Mouse (Mus musculus) C2C12 (cell line): ENCODE results near the gene Acoxl. TPM values are rescaled to one million over a fixed set of nuclear protein-coding genes. Genes with fewer than 3 reads are reported as not detected.
A peak's percentile ranks its signal among the peaks of the same experiment; 100 is the strongest.

ENCODE experiments used
- H3K27me3 ChIP-seq: one replicate; pipeline ENCODE4 v1.6.1; 2011; ENCODE audit not compliant: control insufficient read depth, insufficient read depth, insufficient read length
- H3K36me3 ChIP-seq: one replicate; pipeline ENCODE4 v1.6.1; 2011; ENCODE audit not compliant: control insufficient read depth, insufficient read depth
- H3K4me3 ChIP-seq: one replicate; pipeline ENCODE4 v1.5.1; 2011; ENCODE audit warnings: mild to moderate bottlenecking, control low read depth; ENCODE audit not compliant: poor library complexity, insufficient read depth, severe bottlenecking
- H3K79me2 ChIP-seq: one replicate; pipeline ENCODE4 v1.6.1; 2011; ENCODE audit not compliant: control insufficient read depth, insufficient read depth
- H3K79me3 ChIP-seq: one replicate; pipeline ENCODE4 v1.6.1; 2011; ENCODE audit warnings: low read depth, control low read depth
- H3ac ChIP-seq: one replicate; pipeline ENCODE3; 2011; ENCODE audit warnings: low read depth; ENCODE audit not compliant: control insufficient read depth, insufficient read length
- CEBPB ChIP-seq: IDR thresholded peaks from one replicate; pipeline ENCODE4 v1.6.1; 2011; ENCODE audit warnings: low read depth, mild to moderate bottlenecking, control low read depth, moderate library complexity
- CTCF ChIP-seq: IDR thresholded peaks from one replicate; pipeline ENCODE4 v1.5.1; 2011; ENCODE audit not compliant: control insufficient read depth, insufficient read depth, insufficient read length
- FOSL1 ChIP-seq: IDR thresholded peaks from one replicate; pipeline ENCODE4 v1.8.0; 2011; ENCODE audit warnings: mild to moderate bottlenecking, low read length; ENCODE audit not compliant: poor library complexity, insufficient read depth, severe bottlenecking
- MAX ChIP-seq: IDR thresholded peaks from one replicate; pipeline ENCODE4 v1.6.1; 2011; ENCODE audit warnings: mild to moderate bottlenecking, control low read depth
- MYOD1 ChIP-seq: IDR thresholded peaks from one replicate; pipeline ENCODE4 v1.6.1; 2011; ENCODE audit warnings: low read depth; ENCODE audit not compliant: control insufficient read depth, insufficient read length
- MYOG ChIP-seq: IDR thresholded peaks from one replicate; pipeline ENCODE4 v1.6.1; 2011; ENCODE audit not compliant: control insufficient read depth, insufficient read length; ENCODE audit errors: extremely low read depth
- USF1 ChIP-seq: IDR thresholded peaks from one replicate; pipeline ENCODE4 v1.6.1; 2011; ENCODE audit warnings: low read depth, mild to moderate bottlenecking, control low read depth, moderate library complexity
- polyA plus RNA-seq: library from polyadenylated mRNA; unstranded; fragments of >200 nt; fragmentation: generic; extraction: Trizol; gene quantifications from one replicate; pipeline ENCODE4 v1.2.1, GENCODE M21; 2012; ENCODE audit warnings: missing spikeins

Acoxl gene
- polyA plus RNA-seq, 1 experiment, result not detected

DNA sequence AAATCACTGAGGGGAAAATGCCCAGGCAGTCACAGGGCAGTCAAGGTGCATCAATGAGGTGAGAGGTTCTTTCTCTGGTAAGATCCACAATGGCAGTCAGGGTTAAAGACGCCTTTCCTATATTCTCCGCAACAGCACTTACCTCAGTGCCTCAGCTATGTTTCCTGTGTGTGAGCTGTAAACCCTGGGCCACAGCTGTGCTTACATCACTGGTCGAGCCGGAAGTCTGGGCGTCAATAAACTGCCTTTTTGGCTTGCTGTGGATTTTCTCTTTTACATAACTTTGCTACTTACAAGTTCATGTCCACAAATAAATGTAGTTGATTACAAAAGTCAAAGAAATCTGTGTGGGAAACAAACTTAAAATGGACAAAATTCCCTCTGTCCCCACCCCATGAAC lies 42.4 kb downstream of the Acoxl start:
- Histone ChIP-seq H3K36me3 (no peaks in the 10 kb centered on the region), H3K79me2 (no peaks in the 10 kb centered on the region), H3ac (no peak overlapping the region), H3K4me3 (no peak overlapping the region), H3K79me3 (no peaks in the 10 kb centered on the region), H3K27me3 (peaks cover 21% of the 10 kb centered on the region)
- TF ChIP-seq CEBPB (no peak), FOSL1 (no peak), CTCF (no peak), MYOG (no peak), MAX (no peak), MYOD1 (no peak), USF1 (no peak)

DNA sequence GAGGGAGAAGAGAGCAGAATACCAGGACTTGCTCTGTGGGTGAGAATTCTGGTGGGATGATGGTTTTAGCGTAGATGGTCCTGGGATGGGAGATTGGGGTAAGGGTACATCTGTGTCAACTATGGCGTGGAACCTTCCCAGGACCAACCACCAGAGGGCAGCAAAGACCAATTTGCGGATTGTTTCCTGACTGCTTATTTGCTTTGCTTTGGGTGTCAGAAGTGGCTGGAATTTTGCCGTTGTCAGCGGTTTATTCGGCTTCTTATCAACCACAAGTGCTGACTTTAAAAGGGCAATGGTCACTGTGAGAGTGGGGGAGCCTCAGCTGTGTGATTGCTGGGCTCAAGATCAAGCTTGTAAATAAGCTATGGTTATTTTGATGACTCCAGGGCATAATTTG lies 50.8 kb downstream of the Acoxl start:
- Histone ChIP-seq H3K79me3 (no peaks in the 10 kb centered on the region), H3K36me3 (no peaks in the 10 kb centered on the region), H3K27me3 (peaks cover 36% of the 10 kb centered on the region), H3K79me2 (no peaks in the 10 kb centered on the region), H3ac (no peak overlapping the region), H3K4me3 (no peak overlapping the region)
- TF ChIP-seq MYOG (no peak), CEBPB (no peak), CTCF (peak; percentile 76), MYOD1 (no peak), MAX (no peak)

GRCm38 (mm10) chr2:127889979-127890378 lies 51.3 kb downstream of the Acoxl start:
- Histone ChIP-seq H3K79me2 (no peaks in the 10 kb centered on the region), H3K36me3 (no peaks in the 10 kb centered on the region), H3K27me3 (peaks cover 35% of the 10 kb centered on the region), H3K79me3 (no peaks in the 10 kb centered on the region), H3K4me3 (no peak overlapping the region), H3ac (no peak overlapping the region)
- TF ChIP-seq MAX (no peak), CTCF (no peak), CEBPB (no peak), USF1 (no peak), FOSL1 (no peak), MYOD1 (no peak), MYOG (no peak)

DNA sequence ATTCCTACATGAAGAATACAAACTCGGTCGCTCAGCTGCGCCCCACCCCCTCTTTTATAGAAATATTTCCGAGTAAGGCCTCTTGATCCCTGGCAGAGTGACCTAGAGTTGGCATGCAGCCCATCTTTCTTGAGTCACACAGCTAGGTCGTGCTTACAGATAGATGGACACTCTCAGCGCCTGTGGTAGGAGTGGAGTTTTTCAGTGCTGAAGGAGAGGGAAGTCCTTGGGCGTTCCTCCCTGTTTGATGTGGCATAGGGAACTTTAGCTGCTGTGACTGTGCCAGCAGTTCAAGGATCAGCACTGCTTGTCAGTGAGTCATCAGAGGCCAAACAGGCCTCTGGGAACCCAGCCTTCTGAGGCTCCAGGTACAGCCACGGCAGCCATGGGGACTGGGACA lies 51.9 kb downstream of the Acoxl start:
- Histone ChIP-seq H3K36me3 (no peaks in the 10 kb centered on the region), H3K79me2 (no peaks in the 10 kb centered on the region), H3K79me3 (no peaks in the 10 kb centered on the region), H3K4me3 (no peak overlapping the region), H3ac (no peak overlapping the region), H3K27me3 (peaks cover 30% of the 10 kb centered on the region)
- TF ChIP-seq USF1 (no peak), MAX (no peak), MYOD1 (no peak), CEBPB (no peak), MYOG (no peak), CTCF (no peak), FOSL1 (no peak)

DNA sequence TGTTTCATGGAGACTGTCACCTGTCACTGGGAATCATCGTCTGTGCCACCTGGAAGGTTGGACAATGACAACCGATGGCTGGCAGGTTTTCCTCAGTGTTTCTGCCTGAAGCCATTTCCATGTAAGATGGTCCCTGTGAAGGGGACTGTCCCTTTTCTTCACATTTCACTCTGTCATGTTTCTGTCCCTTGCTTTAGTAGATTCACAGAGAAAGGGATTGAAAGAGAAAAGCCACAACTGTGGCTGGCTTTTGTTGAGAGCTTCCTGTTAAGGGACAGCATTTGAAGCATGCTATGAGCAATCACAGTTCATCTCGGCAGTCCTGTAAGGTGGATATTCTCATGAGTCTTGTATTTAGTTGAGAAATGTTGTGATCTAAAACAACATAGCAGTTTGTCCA lies 52.4 kb downstream of the Acoxl start:
- H3K27me3 ChIP-seq, result peaks cover 25% of the 10 kb centered on the region
- TF ChIP-seq MYOG (no peak), USF1 (no peak), MAX (no peak), CEBPB (no peak), CTCF (no peak), MYOD1 (no peak), FOSL1 (no peak)
- H3K79me3 ChIP-seq, result no peaks in the 10 kb centered on the region

DNA sequence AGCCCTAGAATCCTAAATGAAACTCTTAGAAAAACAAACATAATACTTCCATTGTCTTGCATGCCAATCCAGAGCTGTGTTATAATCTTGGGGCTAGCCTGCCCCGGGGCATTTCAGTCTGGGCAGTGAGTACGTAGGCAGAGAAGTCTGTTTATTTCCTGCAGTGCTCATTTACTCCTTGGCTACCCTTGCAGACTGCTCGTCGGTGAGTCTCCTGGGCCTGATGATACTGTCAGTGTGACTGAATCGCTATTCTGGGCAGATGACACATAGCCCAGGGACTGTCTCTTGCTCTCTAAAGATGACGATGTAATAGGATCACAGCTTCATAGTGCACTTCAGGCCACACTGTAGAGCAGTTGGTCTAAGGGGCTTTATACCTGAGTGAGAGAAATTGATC lies 56.2 kb downstream of the Acoxl start:
- no peak for TF ChIP-seq MYOG
- TF ChIP-seq CEBPB, result no peak
- no peak for TF ChIP-seq USF1
- TF ChIP-seq FOSL1, result no peak
- no peak for TF ChIP-seq MAX
- TF ChIP-seq CTCF, result no peak
- no peak for TF ChIP-seq MYOD1
- Histone ChIP-seq H3ac (no peak overlapping the region), H3K79me2 (no peaks in the 10 kb centered on the region), H3K36me3 (no peaks in the 10 kb centered on the region), H3K27me3 (no peaks in the 10 kb centered on the region), H3K79me3 (no peaks in the 10 kb centered on the region), H3K4me3 (no peak overlapping the region)

More for the DNA sequence above, 52.4 kb downstream of the Acoxl start:
- Histone ChIP-seq H3K36me3 (no peaks in the 10 kb centered on the region), H3K79me2 (no peaks in the 10 kb centered on the region), H3K4me3 (no peak overlapping the region), H3ac (no peak overlapping the region)
